Mouse (Mus musculus) thymus, adult 2 months (tissue): ENCODE measurements around the gene Lrp10.
A peak's percentile ranks its signal among the peaks of the same experiment; 100 is the strongest.

Experiments
- CTCF ChIP-seq: fragments of 200-500 bp; IDR thresholded peaks from 2 replicates; pipeline ENCODE4 v1.5.1; 2012; ENCODE audit warnings: mild to moderate bottlenecking, control low read depth, low read length, moderate library complexity, borderline replicate concordance; ENCODE audit not compliant: control insufficient read depth, poor library complexity, insufficient read depth; ENCODE audit errors: extremely low read depth
- POLR2A ChIP-seq: fragments of 200-500 bp; IDR thresholded peaks from 2 replicates; pipeline ENCODE4 v1.6.1; 2012; ENCODE audit warnings: mild to moderate bottlenecking, low read length, control low read depth, moderate library complexity; ENCODE audit not compliant: control insufficient read depth, poor library complexity, insufficient read depth; ENCODE audit errors: extremely low read depth

DNA sequence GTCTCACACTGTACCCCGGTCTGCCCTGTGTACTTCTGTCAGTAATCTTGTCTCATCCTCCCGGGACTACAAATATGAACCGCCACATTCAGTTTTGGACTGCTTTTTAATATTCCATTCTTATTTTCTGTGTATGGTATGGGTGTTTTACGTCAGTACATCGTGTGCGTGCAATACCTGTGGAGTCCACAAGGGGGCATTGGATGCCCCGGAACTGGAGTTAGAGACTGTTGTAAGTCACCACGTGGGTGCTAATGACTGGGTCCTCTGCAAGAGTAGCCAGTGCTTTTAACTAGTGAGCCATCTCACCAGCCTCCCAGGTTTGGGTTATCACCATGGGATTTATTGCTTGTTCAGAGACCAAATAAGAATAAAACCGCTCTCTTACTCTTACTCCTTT lies 18.6 kb downstream of the Lrp10 start:
- TF ChIP-seq CTCF = peak; percentile 53; the same call in 1 of the 2 replicates
- no peak for TF ChIP-seq POLR2A
